Mouse (Mus musculus) liver, embryonic 13.5 days (tissue): Measurements from ENCODE around the gene Vmn1r4. TPM values are rescaled to one million over a fixed set of nuclear protein-coding genes. Genes with fewer than 3 reads are reported as not detected.

Experiments
- ATAC-seq: fragments of 200-750 bp; cut with Nextera tagmentation; 2 replicates; pipeline ENCODE4 v1.8.0; 2017; ENCODE audit warnings: low read depth, mild to moderate bottlenecking, moderate number of reproducible peaks, moderate library complexity
- DNase-seq: peaks from one replicate; pipeline ENCODE4 v3.0.0; 2022
- H3K27ac ChIP-seq: fragments of 300-500 bp; sonication (generic); 2 replicates; pipeline ENCODE4 v1.5.1; 2015; ENCODE audit warnings: moderate library complexity, mild to moderate bottlenecking, inconsistent platforms
- H3K27me3 ChIP-seq: fragments of 300-500 bp; sonication (generic); 2 replicates; pipeline ENCODE4 v1.6.1; 2015; ENCODE audit warnings: mild to moderate bottlenecking, inconsistent platforms
- H3K36me3 ChIP-seq: fragments of 300-500 bp; sonication (generic); 2 replicates; pipeline ENCODE4 v1.6.1; 2015; ENCODE audit warnings: mild to moderate bottlenecking, inconsistent platforms
- H3K4me1 ChIP-seq: fragments of 300-500 bp; sonication (generic); replicated peaks from 2 replicates; pipeline ENCODE4 v1.6.1; 2015; ENCODE audit warnings: inconsistent platforms
- H3K4me2 ChIP-seq: fragments of 300-500 bp; sonication (generic); 2 replicates; pipeline ENCODE4 v1.6.1; 2015; ENCODE audit warnings: inconsistent platforms, mild to moderate bottlenecking, moderate library complexity
- H3K4me3 ChIP-seq: fragments of 300-500 bp; sonication (generic); replicated peaks from 2 replicates; pipeline ENCODE4 v1.5.1; 2015; ENCODE audit warnings: mild to moderate bottlenecking, inconsistent platforms
- H3K9ac ChIP-seq: fragments of 300-500 bp; sonication (generic); 2 replicates; pipeline ENCODE4 v1.6.1; 2015; ENCODE audit warnings: mild to moderate bottlenecking, inconsistent platforms
- H3K9me3 ChIP-seq: fragments of 300-500 bp; sonication (generic); replicated peaks from 2 replicates; pipeline ENCODE4 v1.6.1; 2016; ENCODE audit warnings: inconsistent platforms
- WGBS: fragments of 180-500 bp; shearing (Covaris S2); methylation state at CpG from one replicate; pipeline ENCODE4 v1.1.7; 2015; ENCODE audit not compliant: insufficient replicate concordance; 5-methylcytosine and 5-hydroxymethylcytosine counted together
- polyA plus RNA-seq: library from polyadenylated mRNA; unstranded; fragments of >200 nt; fragmentation: Nextera tagmentation; extraction: Ambion mirVana; gene quantifications from 2 replicates; pipeline ENCODE4 v1.2.1, GENCODE M21; 2015

The Vmn1r4 gene
- polyA plus RNA-seq, 1 experiment from 2014 or later, result 0.15 TPM

- H3K36me3 ChIP-seq, result peaks cover 11% of the 10 kb centered on the region
- H3K4me1 ChIP-seq, result peaks cover 98% of the 10 kb centered on the region
- H3K9ac ChIP-seq, result peak overlapping the region; percentile 65
- H3K27ac ChIP-seq, result peak overlapping the region; percentile 98
- no peak for DNase-seq
- peak overlapping the region; percentile 55 for H3K4me2 ChIP-seq
- peak overlapping the region; percentile 24; the same call in 1 of the 2 replicates for H3K4me3 ChIP-seq
- no peak for ATAC-seq
- H3K27me3 ChIP-seq, result no peaks in the 10 kb centered on the region
- no peaks in the 10 kb centered on the region for H3K9me3 ChIP-seq
- 56% methylated on average over 6 of the region's 6 CpGs for WGBS
Observed at GRCm38 (mm10) chr6:56903831-56904230, 20.0 kb upstream of the Vmn1r4 start.

GRCm38 (mm10) chr6:56904330-56904729 lies 19.5 kb upstream of the Vmn1r4 start:
- no peaks in the 10 kb centered on the region for H3K9me3 ChIP-seq
- 84% methylated on average over 1 of the region's 1 CpGs for WGBS
- H3K4me3 ChIP-seq, result no peak overlapping the region
- peak overlapping the region; percentile 55 for H3K4me2 ChIP-seq
- peak overlapping the region; percentile 65 for H3K9ac ChIP-seq
- H3K27me3 ChIP-seq, result no peaks in the 10 kb centered on the region
- ATAC-seq (no peak), DNase-seq (no peak)
- H3K36me3 ChIP-seq, result peaks cover 11% of the 10 kb centered on the region
- H3K4me1 ChIP-seq, result peaks cover 98% of the 10 kb centered on the region
- H3K27ac ChIP-seq, result peak overlapping the region; percentile 98

GRCm38 (mm10) chr6:56904982-56905381 lies 18.8 kb upstream of the Vmn1r4 start:
- WGBS, result 40% methylated on average over 2 of the region's 2 CpGs
- peak overlapping the region; percentile 98 for H3K27ac ChIP-seq
- H3K36me3 ChIP-seq, result peaks cover 11% of the 10 kb centered on the region
- H3K4me3 ChIP-seq, result no peak overlapping the region
- peak overlapping the region; percentile 55 for H3K4me2 ChIP-seq
- DNase-seq (no peak), ATAC-seq (peak; percentile 11)
- no peaks in the 10 kb centered on the region for H3K27me3 ChIP-seq
- H3K4me1 ChIP-seq, result peaks cover 98% of the 10 kb centered on the region
- H3K9ac ChIP-seq, result peak overlapping the region; percentile 65; the same call in 1 of the 2 replicates
- H3K9me3 ChIP-seq, result no peaks in the 10 kb centered on the region

GRCm38 (mm10) chr6:56905486-56905885 lies 18.3 kb upstream of the Vmn1r4 start:
- Histone ChIP-seq H3K9ac (peak overlapping the region; percentile 65; the same call in 1 of the 2 replicates), H3K4me3 (no peak overlapping the region), H3K9me3 (no peaks in the 10 kb centered on the region), H3K4me2 (peak overlapping the region; percentile 55), H3K27ac (peak overlapping the region; percentile 98), H3K27me3 (no peaks in the 10 kb centered on the region), H3K4me1 (peaks cover 99% of the 10 kb centered on the region), H3K36me3 (peaks cover 11% of the 10 kb centered on the region)
- ATAC-seq (no peak), DNase-seq (no peak)
- WGBS, result 78% methylated on average over 5 of the region's 5 CpGs

GRCm38 (mm10) chr6:56906121-56906846 lies 17.5 kb upstream of the Vmn1r4 start:
- peaks cover 97% of the 10 kb centered on the region for H3K4me1 ChIP-seq
- no peaks in the 10 kb centered on the region for H3K27me3 ChIP-seq
- ATAC-seq, result no peak
- H3K9me3 ChIP-seq, result no peaks in the 10 kb centered on the region
- peaks cover 11% of the 10 kb centered on the region for H3K36me3 ChIP-seq
- peak overlapping the region; percentile 23 for H3K4me2 ChIP-seq
- no peak for DNase-seq
- no peak overlapping the region for H3K4me3 ChIP-seq
- H3K9ac ChIP-seq, result peak overlapping the region; percentile 39; the same call in 1 of the 2 replicates
- peak overlapping the region; percentile 98 for H3K27ac ChIP-seq
- WGBS, result 62% methylated on average over 8 of the region's 8 CpGs

- Histone ChIP-seq H3K27me3 (no peaks in the 10 kb centered on the region), H3K9ac (no peak overlapping the region), H3K27ac (peak overlapping the region; percentile 98), H3K4me1 (peaks cover 98% of the 10 kb centered on the region), H3K36me3 (peaks cover 15% of the 10 kb centered on the region), H3K4me2 (no peak overlapping the region), H3K9me3 (no peaks in the 10 kb centered on the region), H3K4me3 (no peak overlapping the region)
- WGBS, result 90% methylated on average over 3 of the region's 3 CpGs
- no peak for ATAC-seq
- DNase-seq, result no peak
Observed at GRCm38 (mm10) chr6:56907973-56908372, 15.8 kb upstream of the Vmn1r4 start.

- Histone ChIP-seq H3K27me3 (no peaks in the 10 kb centered on the region), H3K9me3 (no peaks in the 10 kb centered on the region), H3K27ac (peak overlapping the region; percentile 98; the same call in 1 of the 2 replicates), H3K4me1 (peaks cover 98% of the 10 kb centered on the region), H3K4me3 (no peak overlapping the region), H3K36me3 (peaks cover 15% of the 10 kb centered on the region), H3K4me2 (no peak overlapping the region), H3K9ac (peak overlapping the region; percentile 20; the same call in 1 of the 2 replicates)
- ATAC-seq (no peak), DNase-seq (no peak)
- 70% methylated on average over 2 of the region's 2 CpGs for WGBS
Observed at GRCm38 (mm10) chr6:56908397-56908796, 15.4 kb upstream of the Vmn1r4 start.

- Histone ChIP-seq H3K4me3 (no peak overlapping the region), H3K4me2 (peak overlapping the region; percentile 41), H3K36me3 (peaks cover 15% of the 10 kb centered on the region), H3K27me3 (no peaks in the 10 kb centered on the region), H3K27ac (peak overlapping the region; percentile 98), H3K9me3 (no peaks in the 10 kb centered on the region), H3K4me1 (peaks cover 98% of the 10 kb centered on the region), H3K9ac (peak overlapping the region; percentile 66; the same call in 1 of the 2 replicates)
- WGBS, result 2% methylated on average over 4 of the region's 4 CpGs
- peak; percentile 37; the same call in 1 of the 2 replicates for ATAC-seq
- peak; percentile 64 for DNase-seq
Observed at GRCm38 (mm10) chr6:56908912-56909311, 14.9 kb upstream of the Vmn1r4 start.

- ATAC-seq, result peak; percentile 95
- WGBS, result 12% methylated on average over 2 of the region's 2 CpGs
- no peaks in the 10 kb centered on the region for H3K27me3 ChIP-seq
- H3K4me3 ChIP-seq, result 0 out of 2 replicates have a peak overlapping the region, but pooled peaks have one; percentile 6
- peak; percentile 66 for DNase-seq
- peak overlapping the region; percentile 91 for H3K27ac ChIP-seq
- peak overlapping the region; percentile 63 for H3K9ac ChIP-seq
- H3K9me3 ChIP-seq, result no peaks in the 10 kb centered on the region
- H3K36me3 ChIP-seq, result peaks cover 31% of the 10 kb centered on the region
- peaks cover 98% of the 10 kb centered on the region for H3K4me1 ChIP-seq
- peak overlapping the region; percentile 65 for H3K4me2 ChIP-seq
Observed at GRCm38 (mm10) chr6:56910910-56911309, 12.9 kb upstream of the Vmn1r4 start.

GRCm38 (mm10) chr6:56913092-56913858 lies 10.5 kb upstream of the Vmn1r4 start:
- Histone ChIP-seq H3K36me3 (peaks cover 22% of the 10 kb centered on the region), H3K27me3 (no peaks in the 10 kb centered on the region), H3K27ac (peak overlapping the region; percentile 83), H3K4me2 (peak overlapping the region; percentile 51), H3K9me3 (no peaks in the 10 kb centered on the region), H3K4me1 (peaks cover 97% of the 10 kb centered on the region), H3K9ac (peak overlapping the region; percentile 37), H3K4me3 (peak overlapping the region; percentile 11; the same call in 1 of the 2 replicates)
- DNase-seq (no peak), ATAC-seq (peak; percentile 2; the same call in 1 of the 2 replicates)
- WGBS, result 43% methylated on average over 2 of the region's 2 CpGs

- Histone ChIP-seq H3K27me3 (no peaks in the 10 kb centered on the region), H3K36me3 (peaks cover 20% of the 10 kb centered on the region), H3K9me3 (no peaks in the 10 kb centered on the region), H3K27ac (peak overlapping the region; percentile 99), H3K4me3 (peak overlapping the region; percentile 51), H3K4me1 (peaks cover 98% of the 10 kb centered on the region), H3K4me2 (peak overlapping the region; percentile 80), H3K9ac (peak overlapping the region; percentile 73)
- ATAC-seq (no peak), DNase-seq (no peak)
- WGBS, result 48% methylated on average over 2 of the region's 2 CpGs
Observed at GRCm38 (mm10) chr6:56916279-56916678, 7.5 kb upstream of the Vmn1r4 start.
